Mouse (Mus musculus): ENCODE measurements around the gene Grm8. TPM values are rescaled to one million over a fixed set of nuclear protein-coding genes. Genes with fewer than 3 reads are reported as not detected.

The Grm8 gene
- total RNA-seq, 1 experiment: 0.67 TPM

DNA sequence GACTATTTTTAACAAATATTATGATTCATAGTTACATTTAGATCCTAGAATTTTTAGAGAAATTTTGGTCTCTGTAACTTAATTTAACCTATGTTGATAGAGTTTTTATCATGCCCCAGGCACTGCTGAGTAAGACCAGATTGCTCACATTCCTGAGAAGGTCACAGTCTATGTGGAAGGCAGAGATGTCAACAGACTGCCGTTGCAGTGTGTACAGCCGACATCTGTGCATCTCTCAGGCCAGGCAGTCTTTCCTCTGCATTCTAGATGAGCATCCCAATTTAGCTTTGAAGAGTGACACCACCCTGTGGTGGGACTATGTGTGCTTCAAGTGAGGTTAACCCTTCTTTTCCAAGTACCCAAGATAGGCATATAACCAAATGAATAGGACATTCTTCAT lies 169.7 kb downstream of the Grm8 start:
- TF ChIP-seq CHD2 (IDR thresholded peaks at IDR 0.05; ENCODE audit: low read depth, low read length): no peak
- TF ChIP-seq ZC3H11A (IDR thresholded peaks at IDR 0.05; ENCODE audit: borderline replicate concordance, low read depth, low read length): no peak
- TF ChIP-seq MAFK (IDR thresholded peaks at IDR 0.05; ENCODE audit: insufficient read depth, low read depth, low read length): no peak
- no peak for TF ChIP-seq HCFC1 (IDR thresholded peaks at IDR 0.05; ENCODE audit: borderline replicate concordance, insufficient read depth, low read length)
- Histone ChIP-seq H3K27ac (ENCODE audit: insufficient read depth, low read depth, low read length, poor library complexity, severe bottlenecking) (no peak overlapping the region), H3K4me3 (ENCODE audit: insufficient read depth in 1 of 2, low read depth in 1 of 2, low read length in 2 of 2, poor library complexity in 1 of 2, severe bottlenecking in 1 of 2) (no peak overlapping the region), H3K9ac (ENCODE audit: insufficient read depth, low read depth, low read length, poor library complexity, severe bottlenecking) (no peak overlapping the region), H3K36me3 (ENCODE audit: control insufficient read depth, insufficient read depth, low read length, poor library complexity, severe bottlenecking) (no peaks in the 10 kb centered on the region), H3K9me3 (ENCODE audit: control insufficient read depth, insufficient read depth, low read depth, low read length) (no peaks in the 10 kb centered on the region), H3K4me1 (ENCODE audit: control insufficient read depth in 2 of 2, insufficient read depth in 2 of 2, low read length in 2 of 2, poor library complexity in 1 of 2) (no peaks in the 10 kb centered on the region)
- in situ Hi-C loops (cut with MboI; ENCODE audit: low sequenced_read_pairs in 2 of 2, unreplicated experiment in 2 of 2): no loop called here
- no peak for DNase-seq (ENCODE audit: low read depth, low spot score)

DNA sequence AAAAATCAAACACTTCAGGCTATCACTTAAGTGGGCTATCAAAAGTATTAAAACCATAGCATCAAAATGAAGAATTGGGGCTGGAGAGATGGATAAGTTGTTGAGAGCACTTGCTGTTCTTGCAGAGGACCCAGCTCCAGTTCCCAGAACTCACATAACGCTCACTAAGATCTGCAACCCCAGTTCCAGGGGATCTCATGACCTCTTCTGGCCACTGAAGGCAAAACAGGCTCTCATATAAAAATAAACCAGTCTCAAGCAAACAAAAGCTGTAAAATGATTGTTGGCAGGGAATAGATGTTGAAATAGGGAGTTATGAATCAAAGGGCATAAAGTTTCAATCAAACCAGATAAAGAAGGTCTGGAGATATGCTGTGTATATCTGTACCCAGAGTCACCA lies 171.1 kb downstream of the Grm8 start:
- no peaks in the 10 kb centered on the region for H3K4me1 ChIP-seq (ENCODE audit: control insufficient read depth in 2 of 2, insufficient read depth in 2 of 2, low read length in 2 of 2, poor library complexity in 1 of 2)
- no peaks in the 10 kb centered on the region for H3K36me3 ChIP-seq (ENCODE audit: control insufficient read depth, insufficient read depth, low read length, poor library complexity, severe bottlenecking)
- no peak for TF ChIP-seq HCFC1 (IDR thresholded peaks at IDR 0.05; ENCODE audit: borderline replicate concordance, insufficient read depth, low read length)
- no peak for TF ChIP-seq ZC3H11A (IDR thresholded peaks at IDR 0.05; ENCODE audit: borderline replicate concordance, low read depth, low read length)
- TF ChIP-seq CHD2 (IDR thresholded peaks at IDR 0.05; ENCODE audit: low read depth, low read length): no peak
- DNase-seq (ENCODE audit: low read depth, low spot score): no peak
- no peak overlapping the region for H3K27ac ChIP-seq (ENCODE audit: insufficient read depth, low read depth, low read length, poor library complexity, severe bottlenecking)
- no peak overlapping the region for H3K4me3 ChIP-seq (ENCODE audit: insufficient read depth in 1 of 2, low read depth in 1 of 2, low read length in 2 of 2, poor library complexity in 1 of 2, severe bottlenecking in 1 of 2)
- in situ Hi-C loops (cut with MboI; ENCODE audit: low sequenced_read_pairs in 2 of 2, unreplicated experiment in 2 of 2): no loop called here
- no peaks in the 10 kb centered on the region for H3K9me3 ChIP-seq (ENCODE audit: control insufficient read depth, insufficient read depth, low read depth, low read length)
- no peak overlapping the region for H3K9ac ChIP-seq (ENCODE audit: insufficient read depth, low read depth, low read length, poor library complexity, severe bottlenecking)

DNA sequence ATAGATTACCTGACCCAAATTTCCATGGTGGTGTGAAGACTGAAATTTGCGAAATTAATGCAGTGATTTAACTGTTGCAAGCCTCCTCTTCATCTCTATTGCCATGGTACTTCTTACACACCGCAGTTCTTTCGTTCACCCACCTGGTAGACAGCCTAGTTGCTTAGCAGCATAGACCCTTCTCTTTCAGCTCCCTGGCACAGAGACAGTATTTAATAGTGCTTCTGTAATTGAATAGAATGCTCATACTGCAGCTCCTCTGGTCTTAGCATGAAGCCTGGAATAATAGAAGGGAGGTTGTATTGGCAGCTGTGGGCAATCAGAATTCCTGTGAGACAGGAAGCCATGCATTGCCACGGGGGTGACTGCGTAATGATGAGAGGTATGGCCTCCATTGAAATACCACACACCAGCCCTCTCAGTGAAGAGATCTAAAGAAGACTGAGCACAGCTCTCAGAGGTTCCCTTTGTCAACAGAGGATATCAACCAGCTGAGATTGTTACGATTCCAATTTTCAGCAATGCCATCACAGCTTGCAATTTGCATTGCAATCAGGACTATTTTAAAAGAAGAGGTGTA lies 178.6 kb downstream of the Grm8 start:
- in situ Hi-C loops (cut with MboI; ENCODE audit: low sequenced_read_pairs in 2 of 2, unreplicated experiment in 2 of 2): no loop called here
- no peak for TF ChIP-seq MAFK (IDR thresholded peaks at IDR 0.05; ENCODE audit: insufficient read depth, low read depth, low read length)
- TF ChIP-seq HCFC1 (IDR thresholded peaks at IDR 0.05; ENCODE audit: borderline replicate concordance, insufficient read depth, low read length): no peak
- no peak for TF ChIP-seq ZNF384 (IDR thresholded peaks at IDR 0.05; ENCODE audit: low read depth, low read length)
- TF ChIP-seq CHD2 (IDR thresholded peaks at IDR 0.05; ENCODE audit: low read depth, low read length): no peak
- no peak for TF ChIP-seq ZC3H11A (IDR thresholded peaks at IDR 0.05; ENCODE audit: borderline replicate concordance, low read depth, low read length)
- H3K4me3 ChIP-seq (ENCODE audit: insufficient read depth in 1 of 2, low read depth in 1 of 2, low read length in 2 of 2, poor library complexity in 1 of 2, severe bottlenecking in 1 of 2): no peak overlapping the region
- no peaks in the 10 kb centered on the region for H3K9me3 ChIP-seq (ENCODE audit: control insufficient read depth, insufficient read depth, low read depth, low read length)
- no peaks in the 10 kb centered on the region for H3K4me1 ChIP-seq (ENCODE audit: control insufficient read depth in 2 of 2, insufficient read depth in 2 of 2, low read length in 2 of 2, poor library complexity in 1 of 2)
- H3K9ac ChIP-seq (ENCODE audit: insufficient read depth, low read depth, low read length, poor library complexity, severe bottlenecking): no peak overlapping the region
- DNase-seq (ENCODE audit: low read depth, low spot score): no peak
- H3K27ac ChIP-seq (ENCODE audit: insufficient read depth, low read depth, low read length, poor library complexity, severe bottlenecking): no peak overlapping the region
- H3K36me3 ChIP-seq (ENCODE audit: control insufficient read depth, insufficient read depth, low read length, poor library complexity, severe bottlenecking): no peaks in the 10 kb centered on the region

DNA sequence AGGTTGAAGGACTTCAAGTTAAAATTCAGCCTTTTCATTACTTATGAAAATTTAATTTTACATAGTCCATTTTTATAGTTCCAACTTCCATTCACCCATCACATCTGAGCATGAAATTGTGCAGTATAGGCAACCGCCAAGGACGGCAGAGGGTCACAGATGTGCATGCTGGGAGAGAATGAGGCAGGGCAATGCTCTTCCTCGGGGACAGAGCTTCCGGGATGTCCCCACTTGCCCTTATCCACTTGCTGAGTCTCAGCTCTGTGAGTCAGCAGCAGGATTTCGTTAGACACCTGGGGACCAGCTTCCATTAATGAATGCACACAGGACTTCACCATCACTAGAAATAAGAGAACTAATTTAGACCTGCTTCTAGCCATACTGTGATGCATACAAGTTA lies 183.5 kb downstream of the Grm8 start:
- Histone ChIP-seq H3K36me3 (ENCODE audit: control insufficient read depth, insufficient read depth, low read length, poor library complexity, severe bottlenecking) (no peaks in the 10 kb centered on the region), H3K4me1 (ENCODE audit: control insufficient read depth in 2 of 2, insufficient read depth in 2 of 2, low read length in 2 of 2, poor library complexity in 1 of 2) (no peaks in the 10 kb centered on the region), H3K9ac (ENCODE audit: insufficient read depth, low read depth, low read length, poor library complexity, severe bottlenecking) (no peak overlapping the region), H3K4me3 (ENCODE audit: insufficient read depth in 1 of 2, low read depth in 1 of 2, low read length in 2 of 2, poor library complexity in 1 of 2, severe bottlenecking in 1 of 2) (no peak overlapping the region), H3K27ac (ENCODE audit: insufficient read depth, low read depth, low read length, poor library complexity, severe bottlenecking) (no peak overlapping the region), H3K9me3 (ENCODE audit: control insufficient read depth, insufficient read depth, low read depth, low read length) (no peaks in the 10 kb centered on the region)
- TF ChIP-seq CHD2 (IDR thresholded peaks at IDR 0.05; ENCODE audit: low read depth, low read length) (no peak), ZNF384 (IDR thresholded peaks at IDR 0.05; ENCODE audit: low read depth, low read length) (no peak), HCFC1 (IDR thresholded peaks at IDR 0.05; ENCODE audit: borderline replicate concordance, insufficient read depth, low read length) (no peak), ZC3H11A (IDR thresholded peaks at IDR 0.05; ENCODE audit: borderline replicate concordance, low read depth, low read length) (no peak), MAFK (IDR thresholded peaks at IDR 0.05; ENCODE audit: insufficient read depth, low read depth, low read length) (no peak)
- in situ Hi-C loops (cut with MboI; ENCODE audit: low sequenced_read_pairs in 2 of 2, unreplicated experiment in 2 of 2): no loop called here
- no peak for DNase-seq (ENCODE audit: low read depth, low spot score)

DNA sequence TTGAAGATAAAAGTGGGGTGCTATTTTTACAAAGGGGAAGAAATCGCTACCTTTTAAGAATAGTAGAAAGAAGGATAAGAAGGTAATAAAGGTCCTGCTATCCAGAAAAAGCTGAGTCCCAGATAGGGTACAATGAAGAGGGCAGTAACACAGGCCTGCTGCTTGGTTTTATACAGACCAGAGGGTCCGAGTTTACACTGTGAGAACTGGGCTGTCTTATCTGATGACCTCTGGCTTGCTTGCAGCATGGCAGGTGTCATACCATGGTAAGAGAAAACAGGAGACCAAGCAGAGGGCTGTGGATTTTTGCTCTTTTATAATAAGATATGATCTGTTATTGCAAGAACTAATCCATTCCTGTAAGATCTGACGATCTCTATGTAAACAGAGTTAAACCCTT lies 206.9 kb downstream of the Grm8 start:
- TF ChIP-seq MAFK (IDR thresholded peaks at IDR 0.05; ENCODE audit: insufficient read depth, low read depth, low read length) (no peak), ZC3H11A (IDR thresholded peaks at IDR 0.05; ENCODE audit: borderline replicate concordance, low read depth, low read length) (no peak), ZNF384 (IDR thresholded peaks at IDR 0.05; ENCODE audit: low read depth, low read length) (no peak), HCFC1 (IDR thresholded peaks at IDR 0.05; ENCODE audit: borderline replicate concordance, insufficient read depth, low read length) (no peak), CHD2 (IDR thresholded peaks at IDR 0.05; ENCODE audit: low read depth, low read length) (no peak)
- H3K9ac ChIP-seq (ENCODE audit: insufficient read depth, low read depth, low read length, poor library complexity, severe bottlenecking): no peak overlapping the region
- in situ Hi-C loops (cut with MboI; ENCODE audit: low sequenced_read_pairs in 2 of 2, unreplicated experiment in 2 of 2): no loop called here
- no peaks in the 10 kb centered on the region for H3K9me3 ChIP-seq (ENCODE audit: control insufficient read depth, insufficient read depth, low read depth, low read length)
- no peaks in the 10 kb centered on the region for H3K4me1 ChIP-seq (ENCODE audit: control insufficient read depth in 2 of 2, insufficient read depth in 2 of 2, low read length in 2 of 2, poor library complexity in 1 of 2)
- no peak for DNase-seq (ENCODE audit: low read depth, low spot score)
- no peak overlapping the region for H3K4me3 ChIP-seq (ENCODE audit: insufficient read depth in 1 of 2, low read depth in 1 of 2, low read length in 2 of 2, poor library complexity in 1 of 2, severe bottlenecking in 1 of 2)
- no peaks in the 10 kb centered on the region for H3K36me3 ChIP-seq (ENCODE audit: control insufficient read depth, insufficient read depth, low read length, poor library complexity, severe bottlenecking)
- H3K27ac ChIP-seq (ENCODE audit: insufficient read depth, low read depth, low read length, poor library complexity, severe bottlenecking): no peak overlapping the region

Data from ES-E14 (cell line).